Mouse (Mus musculus) natural killer cell, adult 2 months (primary cell): Measurements from ENCODE around the gene Etnk1.
A peak's percentile ranks its signal among the peaks of the same experiment; 100 is the strongest.
"Not testable (repeated sequence)": the region's sequence is repeated elsewhere in the genome, so short reads cannot be mapped to it uniquely, and the experiment has no call there.

Source experiments
- DNase-seq, 2 experiments: peaks; one replicate each; pipeline ENCODE4 v3.0.0; 2022; ENCODE audit warnings: low spot score in 2 of 2

Etnk1 gene

GRCm38 (mm10) chr6:143166452-143167357, at the start of gene Etnk1:
Etnk1 (plus strand) TSS chr6:143167221.
- peak; percentile 92 to 97 for DNase-seq

- no peak for DNase-seq
Observed at GRCm38 (mm10) chr6:143119325-143119724, 47.7 kb upstream of the Etnk1 start.

- no peak for DNase-seq
Observed at GRCm38 (mm10) chr6:143125721-143126120, 41.3 kb upstream of the Etnk1 start.

GRCm38 (mm10) chr6:143129466-143129865, 37.6 kb upstream of the Etnk1 start:
- DNase-seq, result no peak

DNA sequence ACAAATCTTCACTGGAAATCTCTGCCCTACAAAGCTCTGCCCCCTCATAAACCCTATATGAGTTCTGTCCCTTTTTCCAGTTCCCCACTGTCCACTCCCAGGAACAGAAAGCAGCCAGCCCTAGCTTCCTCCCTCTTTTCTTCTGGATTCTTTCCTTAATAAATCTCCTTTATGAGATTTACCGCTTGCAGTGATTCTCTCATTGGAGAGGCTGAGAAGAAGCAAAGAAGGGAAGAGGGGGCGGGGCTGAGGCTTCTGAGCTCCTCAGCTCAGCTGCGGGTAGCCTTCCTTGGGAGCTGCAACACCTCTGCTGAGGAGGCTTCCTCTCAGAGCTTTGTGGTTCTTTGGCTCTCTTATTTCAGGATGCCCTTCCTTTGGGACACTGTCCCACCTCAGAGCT, 37.1 kb upstream of the Etnk1 start:
- no peak for DNase-seq

DNA sequence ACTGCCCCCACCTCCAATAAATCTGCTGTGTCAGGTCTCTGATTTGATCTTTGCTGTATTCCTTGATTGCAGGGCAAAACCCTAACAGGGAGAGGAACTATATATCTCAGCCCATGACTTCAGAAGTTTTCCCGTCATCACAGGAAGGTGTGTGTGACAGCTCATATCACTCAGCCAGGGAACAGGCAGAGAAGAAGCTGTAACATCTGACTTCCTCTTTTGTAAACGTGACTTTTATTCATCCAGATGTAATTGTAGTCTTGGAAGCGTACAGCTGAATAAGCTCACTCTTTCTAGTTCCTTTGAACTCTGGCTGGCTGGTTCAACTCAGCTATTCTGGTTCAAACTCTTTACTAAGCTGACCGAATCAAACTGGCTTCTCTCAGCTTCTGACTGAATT, 36.6 kb upstream of the Etnk1 start:
- no peak for DNase-seq

GRCm38 (mm10) chr6:143131895-143132652, 34.9 kb upstream of the Etnk1 start:
- DNase-seq, result no peak

DNA sequence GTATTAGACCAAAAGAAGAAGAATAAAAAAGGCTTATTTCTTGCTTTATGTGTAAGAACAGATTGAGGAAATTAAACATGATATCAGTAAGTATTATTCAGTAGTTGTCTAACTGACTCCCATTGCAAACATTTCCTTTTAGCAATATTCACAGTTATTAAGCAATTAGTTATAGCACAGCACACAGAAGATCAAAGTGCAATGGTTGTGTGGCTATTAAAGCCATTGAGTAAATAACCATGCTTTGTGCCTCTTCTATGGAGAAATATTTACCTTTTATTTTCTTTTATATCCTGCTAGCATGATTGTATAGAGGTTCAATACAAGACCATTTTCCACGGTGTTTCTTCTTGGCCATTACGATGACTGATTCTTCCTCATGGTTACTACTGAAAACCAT, 33.9 kb upstream of the Etnk1 start:
- no peak for DNase-seq

DNA sequence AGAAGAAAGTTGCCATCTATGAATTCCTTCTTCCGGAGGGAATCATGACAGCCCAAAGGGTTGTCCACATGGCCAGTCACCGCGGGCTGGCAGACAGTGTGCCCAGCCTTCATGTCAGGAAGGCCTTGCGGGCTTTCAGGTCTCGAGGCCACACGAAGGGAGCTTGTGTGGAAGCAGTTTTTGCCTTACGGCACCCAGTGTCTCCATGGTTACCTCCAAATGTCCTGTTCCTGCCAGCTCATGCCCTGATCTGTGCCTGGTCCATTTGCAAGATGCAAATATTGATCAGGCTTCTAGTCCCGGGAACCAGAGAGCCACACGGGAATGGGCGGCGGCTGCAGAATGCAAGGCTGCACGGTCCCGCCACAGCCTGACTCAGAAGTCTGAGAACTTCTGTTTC, 31.9 kb upstream of the Etnk1 start:
- no peak for DNase-seq

- DNase-seq, result no peak
Observed at GRCm38 (mm10) chr6:143136688-143137087, 30.3 kb upstream of the Etnk1 start.

GRCm38 (mm10) chr6:143137341-143137740, 29.7 kb upstream of the Etnk1 start:
- DNase-seq, result peak in 1 of 2 experiments; percentile 8

GRCm38 (mm10) chr6:143139417-143139816, 27.6 kb upstream of the Etnk1 start:
- no peak for DNase-seq

- no peak for DNase-seq
Observed at GRCm38 (mm10) chr6:143140884-143141283, 26.1 kb upstream of the Etnk1 start.

- DNase-seq, result not testable (repeated sequence)
Observed at GRCm38 (mm10) chr6:143141624-143142592, 25.1 kb upstream of the Etnk1 start.

GRCm38 (mm10) chr6:143142861-143143260, 24.2 kb upstream of the Etnk1 start:
- DNase-seq, result no peak

GRCm38 (mm10) chr6:143143321-143143720, 23.7 kb upstream of the Etnk1 start:
- DNase-seq, result no peak

GRCm38 (mm10) chr6:143143775-143144273, 23.2 kb upstream of the Etnk1 start:
- no peak for DNase-seq

- DNase-seq, result no peak
Observed at GRCm38 (mm10) chr6:143144556-143144955, 22.5 kb upstream of the Etnk1 start.

- DNase-seq, result peak in 1 of 2 experiments; percentile 57
Observed at GRCm38 (mm10) chr6:143145051-143145450, 22.0 kb upstream of the Etnk1 start.

- peak in 1 of 2 experiments; percentile 65 for DNase-seq
Observed at GRCm38 (mm10) chr6:143146756-143147155, 20.3 kb upstream of the Etnk1 start.

- no peak for DNase-seq
Observed at GRCm38 (mm10) chr6:143148868-143149267, 18.2 kb upstream of the Etnk1 start.
